Mouse (Mus musculus) gastrocnemius, postnatal 10 days (tissue): ENCODE data around the gene Dnajb11. TPM values are rescaled to one million over a fixed set of nuclear protein-coding genes. Genes with fewer than 3 reads are reported as not detected.

ENCODE experiments used
- DNase-seq: peaks from one replicate; pipeline ENCODE4 v3.0.0; 2021; ENCODE audit warnings: mixed read lengths
- total RNA-seq, 2 experiments: library from RNA; stranded (reverse); gene quantifications; 2 replicates each; pipeline ENCODE4 v1.2.3; 2021

Dnajb11 gene
- total RNA-seq, 2 experiments from 2014 or later = 39.5 to 43.3 TPM

- no peak for DNase-seq
Observed at GRCm38 (mm10) chr16:22881487-22881886, 23.8 kb downstream of the Dnajb11 start.

DNA sequence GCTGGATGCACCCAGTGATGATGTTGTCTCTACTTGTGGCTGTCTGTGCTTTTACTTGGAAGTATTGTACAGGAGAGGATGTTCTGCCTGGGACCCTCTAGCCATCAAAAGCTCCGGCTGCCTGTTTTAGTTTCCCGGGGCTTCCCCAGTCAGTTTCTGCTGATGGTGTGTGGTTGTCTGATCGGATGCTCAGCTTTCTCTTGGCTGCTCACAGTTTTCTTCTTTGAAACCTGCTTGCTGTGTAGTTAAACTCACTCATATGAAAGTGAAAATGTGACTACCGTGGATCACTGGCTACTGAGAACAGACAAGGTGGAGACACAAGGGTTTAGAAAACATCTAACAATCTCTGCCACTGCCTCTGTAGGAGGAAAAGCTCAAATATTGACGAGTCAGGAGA lies 25.8 kb downstream of the Dnajb11 start:
- DNase-seq = no peak

GRCm38 (mm10) chr16:22885356-22885755 lies 27.7 kb downstream of the Dnajb11 start:
- no peak for DNase-seq

DNA sequence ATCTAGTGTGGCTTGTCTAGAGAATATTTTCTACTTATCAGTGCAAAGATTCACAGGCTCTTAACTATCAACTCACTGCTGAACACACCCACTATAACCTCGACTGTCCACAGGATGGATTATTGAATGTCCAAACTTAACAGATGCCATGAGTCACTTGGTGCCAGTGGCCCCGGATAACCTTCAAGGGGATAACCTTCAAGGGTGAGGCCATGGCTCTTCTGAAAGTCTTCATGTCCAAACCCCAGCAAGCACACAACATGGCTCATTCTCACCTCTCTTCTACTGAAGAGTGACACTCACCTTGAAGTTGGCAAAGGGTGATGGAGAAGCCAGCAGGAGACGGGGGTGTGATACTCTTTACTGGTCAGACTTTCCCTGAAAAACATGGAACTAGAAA lies 29.1 kb downstream of the Dnajb11 start:
- no peak for DNase-seq

- DNase-seq = no peak
Observed at GRCm38 (mm10) chr16:22888835-22889234, 31.2 kb downstream of the Dnajb11 start.

- DNase-seq = no peak
Observed at GRCm38 (mm10) chr16:22889716-22890115, 32.1 kb downstream of the Dnajb11 start.

DNA sequence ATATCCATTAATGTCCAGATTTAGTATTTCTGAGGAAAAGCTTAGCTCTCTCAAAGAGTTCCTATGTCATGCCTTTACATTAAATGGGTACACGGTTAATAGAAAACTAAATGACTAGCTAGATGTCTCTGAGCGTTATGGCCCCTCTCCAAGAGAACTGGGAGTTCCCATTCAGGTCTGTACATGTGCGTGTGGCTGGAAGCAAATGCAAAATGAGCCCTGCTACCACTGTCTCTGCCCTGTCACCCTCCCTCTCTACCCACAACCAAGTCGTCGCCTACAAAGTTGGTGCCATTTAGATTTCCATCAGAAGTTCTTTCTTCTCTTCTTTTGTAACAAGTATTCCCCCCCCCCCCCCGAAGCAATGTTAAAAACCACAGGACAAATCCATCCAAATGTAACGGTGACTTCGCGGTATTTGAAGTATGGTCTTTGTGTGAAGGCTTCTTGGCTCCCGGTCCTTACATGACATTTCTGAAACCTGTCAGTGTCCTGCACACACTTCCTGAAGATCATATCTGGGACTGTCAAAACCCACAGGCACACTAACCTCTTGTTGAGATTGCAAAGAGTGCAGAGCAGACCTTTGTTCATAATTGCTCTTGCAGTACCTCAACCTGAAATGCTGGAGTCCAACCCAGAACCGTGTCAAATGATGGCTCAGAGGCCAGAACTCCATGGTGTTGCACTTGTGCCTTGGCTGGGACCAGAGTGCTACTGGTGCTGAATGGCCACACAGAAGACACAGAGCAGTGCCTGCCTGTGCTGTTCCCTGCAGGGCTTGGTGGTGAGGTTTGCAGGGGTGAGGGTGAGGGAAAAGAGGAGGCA lies 33.3 kb downstream of the Dnajb11 start, which contains the start of gene Ahsg:
Ahsg (plus strand) TSS at position 595 of the 828 bp plus-strand sequence.
- DNase-seq = no peak

DNA sequence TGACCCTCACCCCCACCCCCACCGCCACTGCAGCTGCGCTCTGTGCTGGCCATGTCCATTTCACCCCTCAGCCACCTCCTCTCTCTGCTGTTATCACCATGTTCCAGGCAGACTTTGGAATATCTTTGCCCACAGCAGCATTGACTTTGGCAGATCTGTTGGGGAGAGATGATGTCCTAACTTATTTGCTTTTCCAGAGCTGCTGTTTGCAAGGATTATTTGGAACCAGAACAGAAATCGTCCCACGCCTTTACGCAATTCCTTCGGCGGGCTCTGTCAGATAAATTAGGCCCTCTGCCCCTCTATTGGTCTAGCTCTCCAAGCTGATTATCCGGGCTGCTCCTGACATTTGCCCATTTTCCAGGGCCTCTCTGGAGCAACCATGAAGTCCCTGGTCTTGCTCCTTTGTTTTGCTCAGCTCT lies 34.1 kb downstream of the Dnajb11 start:
- no peak for DNase-seq

DNA sequence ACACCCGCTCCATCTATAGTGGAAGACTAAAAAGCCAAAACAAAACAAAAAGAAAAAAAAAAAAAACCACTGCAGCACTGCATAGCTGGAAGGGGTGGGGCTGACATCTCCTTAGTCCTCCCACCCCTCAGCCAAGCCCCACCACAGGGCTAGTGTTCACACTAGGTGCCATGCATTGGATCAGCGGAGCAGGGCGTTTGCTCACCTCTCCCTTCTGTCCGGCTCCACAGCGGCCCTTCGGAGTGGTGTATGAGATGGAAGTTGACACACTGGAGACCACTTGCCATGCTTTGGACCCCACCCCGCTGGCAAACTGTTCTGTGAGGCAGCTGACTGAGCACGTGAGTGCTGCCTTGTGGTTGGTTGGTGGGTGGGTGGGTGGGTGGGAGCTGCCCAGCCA lies 36.5 kb downstream of the Dnajb11 start:
- DNase-seq = no peak

GRCm38 (mm10) chr16:22896618-22897017 lies 39.0 kb downstream of the Dnajb11 start:
- DNase-seq = no peak

- DNase-seq = no peak
Observed at GRCm38 (mm10) chr16:22899346-22899745, 41.7 kb downstream of the Dnajb11 start.

DNA sequence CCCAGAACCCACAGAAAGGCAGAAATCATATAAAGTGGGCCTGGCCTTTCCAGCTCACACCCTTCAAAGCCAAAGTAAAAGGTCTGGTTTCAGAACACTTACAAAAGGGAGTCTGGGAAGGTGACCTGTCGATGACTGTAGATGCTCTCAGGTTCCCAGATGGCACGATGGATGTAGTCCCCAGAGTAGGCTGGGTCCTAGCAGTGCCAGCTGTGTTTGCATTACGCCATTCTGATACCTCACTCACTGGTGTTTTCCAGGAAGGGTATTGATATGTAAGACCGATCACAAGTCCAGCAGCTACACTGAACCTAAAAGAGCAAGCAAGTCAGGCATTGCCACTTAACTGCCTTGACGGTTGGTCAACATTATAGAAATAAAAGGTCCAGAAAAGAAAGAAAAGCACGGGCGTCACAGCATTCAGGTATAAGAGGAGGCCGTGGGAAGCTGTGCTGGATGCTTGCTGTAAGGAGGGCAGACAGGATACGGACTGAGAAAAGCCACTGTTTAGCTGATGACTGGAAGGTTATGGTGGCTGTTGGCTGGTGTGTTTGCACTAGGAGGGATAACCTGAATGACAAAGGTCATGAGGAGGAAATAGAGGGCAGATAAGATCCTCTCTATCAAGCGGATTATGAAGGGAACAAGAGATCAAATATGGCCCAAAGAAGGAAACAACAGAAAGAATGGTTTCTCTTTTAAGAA lies 42.4 kb downstream of the Dnajb11 start:
- no peak for DNase-seq

GRCm38 (mm10) chr16:22901326-22901725 lies 43.7 kb downstream of the Dnajb11 start:
- no peak for DNase-seq

DNA sequence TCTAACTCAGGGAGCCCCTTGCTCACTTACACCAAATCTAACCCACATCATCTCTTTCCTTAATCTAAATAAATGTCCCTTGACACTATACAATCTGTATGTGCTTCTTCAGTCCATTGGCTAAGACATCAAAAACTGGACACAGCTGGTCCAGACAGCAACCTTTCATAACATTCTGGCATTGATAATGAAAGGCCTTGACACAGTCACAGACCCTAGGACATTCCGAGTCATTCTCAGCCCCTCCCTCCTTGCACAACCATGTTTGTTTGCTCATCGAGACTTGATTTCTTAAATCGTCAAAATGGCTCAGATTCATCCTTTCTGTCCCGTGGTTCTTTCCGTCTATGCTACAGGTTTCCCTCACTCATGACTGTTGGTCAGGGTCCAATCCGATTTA lies 51.6 kb downstream of the Dnajb11 start:
- no peak for DNase-seq

GRCm38 (mm10) chr16:22911986-22912385 lies 54.3 kb downstream of the Dnajb11 start:
- no peak for DNase-seq

GRCm38 (mm10) chr16:22912886-22913285 lies 55.2 kb downstream of the Dnajb11 start:
- no peak for DNase-seq

DNA sequence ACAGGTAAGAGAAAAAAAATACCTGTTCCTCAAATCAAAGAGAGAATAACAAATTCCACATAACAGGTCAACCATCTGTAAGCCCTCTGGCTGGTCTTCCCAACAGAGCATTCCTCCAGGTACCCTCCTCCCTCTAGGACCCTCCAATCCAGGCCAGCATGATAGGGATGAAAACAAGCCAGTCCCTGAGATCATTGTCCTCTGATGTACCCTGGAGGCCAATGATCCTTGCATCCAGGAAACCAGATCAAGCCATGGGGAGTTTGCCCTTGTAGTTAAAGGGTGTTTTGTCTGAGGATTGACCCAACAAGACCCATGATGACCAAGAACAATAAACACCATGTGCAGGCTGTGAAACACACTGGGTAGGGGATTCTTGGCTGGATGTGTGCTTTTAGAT lies 56.6 kb downstream of the Dnajb11 start:
- no peak for DNase-seq

- DNase-seq = no peak
Observed at GRCm38 (mm10) chr16:22918034-22918433, 60.4 kb downstream of the Dnajb11 start, which contains the start of gene Fetub. TSS of gene Fetub (plus strand) at chr16:22918334.

DNA sequence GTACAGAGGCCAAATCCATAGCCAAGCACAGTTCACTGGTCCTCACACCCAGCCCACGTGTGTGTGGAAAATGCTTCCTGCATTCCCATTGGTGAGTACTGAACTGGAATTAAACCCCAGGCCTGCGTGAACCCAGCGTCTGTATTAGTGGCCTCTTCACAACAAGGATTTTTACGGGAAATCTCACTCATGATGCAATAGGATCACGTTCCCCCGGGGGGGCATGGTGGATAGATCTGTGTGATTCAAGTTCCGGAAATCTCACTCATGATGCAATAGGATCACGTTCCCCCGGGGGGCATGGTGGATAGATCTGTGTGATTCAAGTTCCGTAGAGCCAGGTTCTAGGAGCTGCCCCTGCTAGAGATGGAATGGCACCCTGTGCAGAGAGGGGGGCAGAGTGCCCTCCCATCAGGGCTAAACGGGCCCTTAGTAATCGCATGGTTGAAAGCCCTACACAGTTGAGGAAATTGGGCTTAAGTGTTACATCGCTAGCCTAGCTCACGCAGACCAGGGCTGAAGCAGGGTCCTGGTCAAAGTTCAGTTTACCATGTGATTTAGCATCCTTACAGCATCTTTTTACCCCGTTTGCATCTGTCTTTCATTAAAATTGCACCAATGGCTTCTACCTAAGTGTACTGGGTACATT lies 61.1 kb downstream of the Dnajb11 start:
- no peak for DNase-seq

GRCm38 (mm10) chr16:22919971-22920854 lies 62.6 kb downstream of the Dnajb11 start:
- DNase-seq = no peak

- DNase-seq = no peak
Observed at GRCm38 (mm10) chr16:22921761-22922160, 64.1 kb downstream of the Dnajb11 start.

- no peak for DNase-seq
Observed at GRCm38 (mm10) chr16:22922433-22922832, 64.8 kb downstream of the Dnajb11 start.
